Mouse (Mus musculus) olfactory bulb, adult 2 months (tissue): ENCODE measurements at regions not wholly inside any gene's neighbourhood (a gene's known extent, or its start where the extent isn't known, plus 50 kb on each side); places are given as distances from the start of the nearest gene placed in this dataset.

Source experiments
- H3K27ac ChIP-seq: fragments of 200-500 bp; 2 replicates; pipeline ENCODE4 v1.5.1; 2012; ENCODE audit warnings: low read depth, low read length; ENCODE audit not compliant: insufficient read depth
- H3K4me1 ChIP-seq: fragments of 200-500 bp; 2 replicates; pipeline ENCODE4 v1.6.1; 2012; ENCODE audit warnings: low read length; ENCODE audit not compliant: control insufficient read depth, insufficient read depth
- H3K4me3 ChIP-seq: fragments of 200-500 bp; 2 replicates; pipeline ENCODE4 v1.5.1; 2012; ENCODE audit warnings: mild to moderate bottlenecking, low read depth, low read length, moderate library complexity; ENCODE audit not compliant: insufficient read depth
- CTCF ChIP-seq: fragments of 200-500 bp; IDR thresholded peaks from 2 replicates; pipeline ENCODE4 v1.5.1; 2012; ENCODE audit warnings: low read depth, mild to moderate bottlenecking, low read length, moderate library complexity; ENCODE audit not compliant: insufficient read depth
- POLR2A ChIP-seq: fragments of 200-500 bp; IDR thresholded peaks from 2 replicates; pipeline ENCODE4 v1.6.1; 2012; ENCODE audit warnings: mild to moderate bottlenecking, low read depth, low read length, moderate library complexity; ENCODE audit not compliant: insufficient read depth
- WGBS: fragments of 180-500 bp; shearing (Covaris S2); methylation state at CpG from one replicate; pipeline ENCODE4 v1.1.7; 2018; 5-methylcytosine and 5-hydroxymethylcytosine counted together

DNA sequence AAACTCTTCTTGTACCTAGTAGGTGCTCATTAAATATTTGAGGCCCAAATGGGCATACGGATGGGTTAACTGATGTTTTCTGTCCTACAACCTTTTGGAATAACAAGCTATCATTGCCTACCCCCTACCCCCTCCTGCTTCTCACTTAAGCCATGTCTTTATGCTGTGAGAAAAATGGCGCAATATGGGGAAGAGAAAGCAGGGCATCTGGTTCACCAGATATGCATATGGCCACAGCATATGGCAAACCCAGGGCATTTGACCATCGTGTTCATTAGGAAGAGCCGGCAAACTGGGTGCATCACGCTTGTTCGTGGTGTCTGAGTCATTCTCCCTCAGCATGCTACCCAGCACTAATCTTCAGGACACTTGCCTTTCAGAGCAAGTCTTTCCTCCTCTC is 616.1 kb downstream of the Bcl11a start:
- TF ChIP-seq POLR2A (no peak), CTCF (no peak)
- no peak overlapping the region for H3K27ac ChIP-seq
- no peaks in the 10 kb centered on the region for H3K4me1 ChIP-seq
- 86% methylated on average over 6 of the region's 6 CpGs for WGBS
- H3K4me3 ChIP-seq: no peak overlapping the region

DNA sequence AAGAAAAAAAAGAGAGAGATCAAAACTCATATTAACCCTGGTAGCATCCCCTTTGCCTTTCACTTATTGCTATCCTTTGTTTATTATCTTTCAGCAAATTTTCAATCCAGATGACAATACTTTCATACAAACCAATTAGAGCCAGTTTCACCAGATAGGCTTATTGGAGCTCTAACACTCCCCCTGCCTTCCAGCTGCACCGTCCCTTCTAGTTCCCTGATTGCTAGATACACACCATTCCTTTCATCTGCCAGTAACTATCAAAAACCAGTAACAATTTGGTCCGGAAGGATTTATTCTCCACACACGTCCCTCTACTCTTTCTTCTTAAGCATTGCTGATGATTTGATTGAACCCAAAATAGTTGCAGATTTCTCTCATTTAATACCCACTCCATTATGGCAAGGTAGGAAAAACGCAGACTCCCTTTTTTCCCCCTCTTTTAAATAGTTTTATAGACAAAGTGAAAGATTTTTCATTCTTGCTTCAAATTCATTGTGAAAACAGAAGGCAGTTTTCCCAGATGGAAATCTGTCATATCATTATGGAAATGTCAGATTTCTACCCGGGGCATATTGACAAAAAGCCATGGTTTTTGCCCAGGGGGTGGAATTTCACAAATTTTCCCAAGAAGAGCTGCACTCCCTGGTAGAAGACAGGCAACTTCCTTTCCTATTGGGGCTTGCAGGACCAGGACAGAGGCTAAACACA is 617.3 kb downstream of the Bcl11a start:
- Histone ChIP-seq H3K4me1 (no peaks in the 10 kb centered on the region), H3K4me3 (no peak overlapping the region), H3K27ac (no peak overlapping the region)
- 72% methylated on average over 5 of the region's 5 CpGs for WGBS
- TF ChIP-seq CTCF: no peak

DNA sequence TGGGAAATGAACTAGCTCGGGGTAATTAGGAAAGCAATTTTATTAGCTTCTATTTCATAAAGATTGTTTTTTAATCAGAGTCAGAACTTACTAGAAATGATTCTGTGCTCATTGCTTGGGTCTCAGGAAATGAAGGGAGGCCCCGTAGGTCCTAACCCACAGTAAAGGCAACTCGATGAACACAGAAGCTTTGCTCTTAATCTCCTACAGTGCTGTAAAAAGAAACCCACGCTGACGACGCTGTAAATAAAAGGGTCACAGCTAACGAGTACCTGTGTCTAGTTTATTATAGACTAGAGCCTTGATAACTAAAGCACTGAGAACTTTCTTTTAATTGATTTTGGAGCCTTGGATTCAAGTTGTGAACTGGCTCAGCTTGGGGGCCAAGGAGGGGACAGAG is 618.7 kb downstream of the Bcl11a start:
- Histone ChIP-seq H3K4me3 (no peak overlapping the region), H3K4me1 (no peaks in the 10 kb centered on the region), H3K27ac (no peak overlapping the region)
- TF ChIP-seq POLR2A (no peak), CTCF (no peak)
- WGBS: 42% methylated on average over 7 of the region's 7 CpGs

DNA sequence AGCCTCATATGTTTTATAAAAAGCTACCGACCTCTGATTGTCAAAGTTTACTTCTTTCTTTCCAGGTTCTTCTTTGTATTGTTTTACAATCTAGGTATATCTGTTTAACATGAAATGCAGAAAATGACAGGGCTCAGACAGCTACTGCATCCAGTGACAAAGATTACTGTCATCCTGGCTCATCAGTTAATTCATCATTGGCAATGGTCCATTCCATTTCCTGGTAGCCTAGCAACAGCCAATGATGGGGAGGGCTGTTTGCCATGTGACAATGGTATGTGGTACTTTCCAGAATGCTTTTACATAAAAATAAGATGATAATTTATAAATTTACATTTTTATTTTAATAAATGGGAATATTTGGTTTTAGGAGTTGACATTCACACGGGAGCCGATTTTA is 630.9 kb downstream of the Bcl11a start:
- TF ChIP-seq CTCF: no peak
- TF ChIP-seq POLR2A: no peak
- no peaks in the 10 kb centered on the region for H3K4me1 ChIP-seq
- no peak overlapping the region for H3K4me3 ChIP-seq
- WGBS: 94% methylated on average over 3 of the region's 3 CpGs
- no peak overlapping the region for H3K27ac ChIP-seq

DNA sequence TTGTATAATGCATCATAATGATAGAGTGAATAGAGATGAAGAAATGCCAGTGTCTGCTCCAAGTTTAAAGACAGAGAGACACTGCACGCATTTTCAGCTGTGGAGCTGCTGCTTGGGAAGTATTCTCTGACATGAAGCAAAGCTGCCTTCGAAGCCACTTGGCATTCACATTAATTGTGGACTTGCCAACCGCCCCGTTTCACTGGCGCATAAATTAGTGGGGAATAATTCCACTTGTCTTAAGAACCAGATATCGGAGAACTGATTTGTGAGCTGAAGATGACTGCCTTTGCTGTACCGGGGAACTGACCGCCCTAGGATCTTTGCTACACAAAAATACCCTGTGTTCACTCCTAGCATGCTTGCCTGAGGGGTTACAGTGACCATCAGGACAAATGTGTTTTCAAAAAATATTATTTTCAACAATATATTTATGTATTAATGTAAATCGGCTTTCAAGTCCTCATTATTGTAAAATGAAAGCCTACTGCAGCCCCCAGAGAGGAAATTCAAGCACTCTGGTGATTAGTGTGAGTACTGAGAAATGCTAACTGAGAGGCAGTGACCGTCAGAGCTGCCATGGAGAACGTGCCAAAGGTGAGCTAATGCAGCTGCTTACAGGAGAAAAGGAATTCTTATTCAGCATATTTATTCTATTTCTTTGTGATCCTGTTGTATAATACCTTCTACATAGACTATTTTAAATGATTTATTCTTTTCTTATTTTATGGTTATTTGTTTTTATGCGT is 638.9 kb downstream of the Bcl11a start:
- H3K4me3 ChIP-seq: peak overlapping the region; percentile 14
- no peaks in the 10 kb centered on the region for H3K4me1 ChIP-seq
- TF ChIP-seq POLR2A: no peak
- no peak for TF ChIP-seq CTCF
- 31% methylated on average over 12 of the region's 12 CpGs for WGBS
- H3K27ac ChIP-seq: peak overlapping the region; percentile 69; the same call in 1 of the 2 replicates

DNA sequence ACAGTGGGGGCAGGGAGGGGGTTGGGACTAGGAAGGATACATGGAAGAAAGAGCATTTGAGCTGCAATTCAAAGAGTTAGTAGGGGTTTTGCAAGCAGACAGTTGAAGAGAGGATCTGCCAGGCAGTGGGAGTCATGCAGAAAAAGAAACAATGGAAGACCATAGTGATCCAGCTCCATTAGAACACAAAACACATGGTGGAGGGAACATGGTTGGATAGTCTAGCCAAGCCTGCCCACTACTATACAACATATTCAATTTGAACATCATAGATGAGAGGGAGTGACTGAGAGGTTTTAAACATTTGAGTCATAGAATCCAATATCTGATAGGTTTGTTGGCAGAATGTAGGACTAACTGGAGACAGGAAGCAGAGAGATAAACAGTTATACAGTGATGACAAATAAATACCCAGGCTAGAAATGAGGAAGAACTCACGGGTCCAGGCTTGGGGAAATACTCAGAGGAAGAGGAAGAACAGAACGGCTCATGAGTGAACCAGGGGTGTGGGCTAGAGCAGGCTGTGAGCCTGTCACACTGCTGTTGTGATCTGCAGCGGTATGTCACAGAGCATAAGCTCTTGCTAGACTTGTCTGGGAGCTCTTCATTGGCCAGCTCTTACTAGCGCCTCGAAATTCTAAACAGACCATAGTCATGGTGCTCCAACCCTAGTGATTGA is 646.5 kb downstream of the Bcl11a start:
- H3K4me1 ChIP-seq: 0 out of 2 replicates have a peak, but pooled peaks cover 4% of the 10 kb centered on the region
- 90% methylated on average over 5 of the region's 5 CpGs for WGBS
- H3K4me3 ChIP-seq: no peak overlapping the region
- H3K27ac ChIP-seq: no peak overlapping the region
- TF ChIP-seq POLR2A (no peak), CTCF (no peak)

DNA sequence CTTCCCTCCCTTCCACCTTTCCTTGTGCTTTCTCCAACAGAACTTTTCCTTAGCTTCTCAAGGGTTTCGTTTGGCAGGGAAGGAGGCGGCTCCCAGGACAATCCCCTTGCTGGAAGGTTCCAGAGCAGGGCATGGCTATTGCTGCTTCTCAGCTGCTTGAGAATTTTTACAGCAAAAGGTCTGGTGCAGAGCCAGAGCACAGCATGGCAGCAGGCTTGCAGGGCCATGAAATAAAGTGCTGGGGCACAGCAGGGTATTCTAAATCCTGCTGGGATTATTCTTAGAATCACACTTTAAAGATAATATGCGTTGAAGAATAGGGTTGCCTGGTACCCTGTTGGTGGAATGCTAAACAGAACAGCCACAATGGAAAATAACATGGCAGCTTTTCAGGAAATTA is 648.5 kb downstream of the Bcl11a start:
- Histone ChIP-seq H3K27ac (no peak overlapping the region), H3K4me1 (0 out of 2 replicates have a peak, but pooled peaks cover 4% of the 10 kb centered on the region), H3K4me3 (no peak overlapping the region)
- TF ChIP-seq CTCF (no peak), POLR2A (no peak)
- WGBS: 48% methylated on average over 3 of the region's 3 CpGs

DNA sequence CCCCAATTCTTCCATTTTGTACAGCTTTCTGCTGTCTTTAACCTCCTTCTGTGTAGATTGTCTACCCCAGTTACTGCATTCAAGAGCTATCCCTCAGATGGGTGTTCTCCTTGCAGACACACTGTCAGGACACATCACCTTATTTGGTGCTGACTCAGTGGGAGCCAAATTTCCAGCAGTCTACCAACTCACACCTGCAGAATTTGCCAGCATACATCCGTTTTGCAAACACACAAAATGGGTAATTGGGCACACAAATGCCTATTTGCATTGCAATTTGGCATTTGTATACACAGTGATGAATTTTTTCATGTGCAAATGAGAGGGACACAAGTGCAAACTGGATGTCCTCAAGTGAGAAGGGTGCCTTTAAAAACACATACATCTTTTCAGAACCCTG is 649.5 kb downstream of the Bcl11a start:
- 35% methylated on average over 1 of the region's 1 CpGs for WGBS
- H3K27ac ChIP-seq: no peak overlapping the region
- TF ChIP-seq POLR2A (no peak), CTCF (no peak)
- H3K4me1 ChIP-seq: 0 out of 2 replicates have a peak, but pooled peaks cover 4% of the 10 kb centered on the region
- no peak overlapping the region for H3K4me3 ChIP-seq

DNA sequence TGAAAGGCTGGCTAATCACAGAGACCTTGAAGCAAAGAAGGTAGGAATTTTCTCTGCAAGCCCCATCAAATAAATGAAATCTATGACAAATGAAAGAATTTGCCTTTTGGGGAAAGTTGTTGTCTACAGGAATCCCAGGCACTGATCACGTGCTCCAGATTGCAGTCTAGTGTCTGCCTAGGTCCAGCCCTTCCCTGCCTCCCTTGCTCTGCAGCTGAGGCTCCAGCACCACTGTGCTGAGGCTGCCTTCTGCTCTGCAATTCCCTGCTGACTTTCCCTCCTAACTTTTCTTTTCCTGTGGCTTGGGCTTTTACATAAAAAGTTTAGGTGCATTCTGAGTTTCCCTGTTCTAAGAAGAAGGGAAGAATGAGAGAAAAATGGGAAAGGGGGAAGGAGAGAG is 653.6 kb downstream of the Bcl11a start:
- 29% methylated on average over 1 of the region's 1 CpGs for WGBS
- no peak overlapping the region for H3K27ac ChIP-seq
- H3K4me3 ChIP-seq: no peak overlapping the region
- 0 out of 2 replicates have a peak, but pooled peaks cover 2% of the 10 kb centered on the region for H3K4me1 ChIP-seq
- TF ChIP-seq POLR2A (no peak), CTCF (no peak)
